In the genomic region with DNA sequence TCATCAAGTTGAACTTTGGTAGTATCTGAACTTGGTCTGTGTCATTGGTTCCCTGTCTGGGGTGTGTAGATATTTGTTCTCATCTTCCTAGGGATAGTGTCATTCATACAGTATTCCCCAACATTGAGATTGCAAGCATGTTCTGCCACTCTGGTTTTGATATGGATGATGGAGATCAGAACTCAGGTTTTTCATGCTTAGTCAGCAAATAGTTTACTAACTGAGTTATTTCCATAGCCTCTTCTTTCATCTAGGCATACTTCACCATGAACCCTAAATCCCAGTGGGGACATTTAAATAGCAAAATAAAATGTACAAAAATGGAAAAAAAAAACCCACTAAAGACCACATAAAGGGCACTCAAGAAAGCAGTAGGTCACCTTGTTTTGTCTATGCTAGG, we compare ENCODE assay signal across 30 mouse cellular contexts.
"Had no signal": no experiment of that assay in that cellular context is flagged by ENCODE, and none has a peak within 500 bp of the region (broad histone marks: within the 10 kb centered on the region; RNA-seq: fewer than 3 reads in every experiment).

No protein-coding gene starts in this region.

- H3K36me3 ChIP-seq: limb, embryonic 13.5 days; limb, embryonic 15.5 days; liver, embryonic 12.5 days; liver, embryonic 13.5 days; liver, embryonic 15.5 days; lung, embryonic 15.5 days; midbrain, embryonic 12.5 days; midbrain, embryonic 13.5 days; midbrain, embryonic 15.5 days had no signal

- H3K27me3 ChIP-seq: limb, embryonic 12.5 days; limb, embryonic 13.5 days; limb, embryonic 15.5 days; liver, embryonic 12.5 days; liver, embryonic 13.5 days; liver, embryonic 15.5 days; lung, embryonic 15.5 days; midbrain, embryonic 12.5 days; midbrain, embryonic 13.5 days; midbrain, embryonic 15.5 days had no signal

- H3K9me3 ChIP-seq: limb, embryonic 10.5 days; limb, embryonic 12.5 days; limb, embryonic 13.5 days; limb, embryonic 15.5 days; liver, embryonic 12.5 days; liver, embryonic 13.5 days; liver, embryonic 15.5 days; lung, embryonic 15.5 days; megakaryocyte, embryonic 14.5 days; midbrain, embryonic 10.5 days; midbrain, embryonic 12.5 days; midbrain, embryonic 13.5 days; midbrain, embryonic 15.5 days had no signal

- H3K27ac ChIP-seq: limb, embryonic 10.5 days; limb, embryonic 12.5 days; limb, embryonic 13.5 days; limb, embryonic 15.5 days; liver, embryonic 12.5 days; liver, embryonic 13.5 days; liver, embryonic 14.5 days; liver, embryonic 15.5 days; lung, embryonic 15.5 days; macrophage; midbrain, embryonic 10.5 days; midbrain, embryonic 12.5 days; midbrain, embryonic 13.5 days; midbrain, embryonic 15.5 days had no signal

- H3K4me1 ChIP-seq: limb, embryonic 10.5 days; limb, embryonic 12.5 days; limb, embryonic 13.5 days; limb, embryonic 15.5 days; liver, embryonic 12.5 days; liver, embryonic 13.5 days; liver, embryonic 15.5 days; lung, embryonic 15.5 days; megakaryocyte, embryonic 14.5 days; midbrain, embryonic 10.5 days; midbrain, embryonic 12.5 days; midbrain, embryonic 13.5 days; midbrain, embryonic 15.5 days had no signal

- DNase-seq: left cerebral cortex, postnatal 4 days; liver; liver, embryonic 13.5 days; liver, postnatal 0 days; lung, adult 18-20 months; lung, adult 2 months; lung, embryonic 14.5 days; lung, postnatal 10 days; lung, postnatal 14 days; lung, postnatal 36 days; midbrain, embryonic 14.5 days had no signal

- H3K4me3 ChIP-seq: limb, embryonic 10.5 days; limb, embryonic 12.5 days; limb, embryonic 13.5 days; limb, embryonic 15.5 days; liver, embryonic 12.5 days; liver, embryonic 13.5 days; liver, embryonic 15.5 days; lung, embryonic 15.5 days; megakaryocyte, embryonic 14.5 days; midbrain, embryonic 10.5 days; midbrain, embryonic 12.5 days; midbrain, embryonic 13.5 days; midbrain, embryonic 15.5 days; myocyte had no signal

- H3K4me2 ChIP-seq: limb, embryonic 12.5 days; limb, embryonic 13.5 days; limb, embryonic 15.5 days; liver, embryonic 11.5 days; liver, embryonic 12.5 days; liver, embryonic 13.5 days; liver, embryonic 15.5 days; lung, embryonic 14.5 days; lung, embryonic 15.5 days; midbrain, embryonic 11.5 days; midbrain, embryonic 12.5 days; midbrain, embryonic 13.5 days; midbrain, embryonic 15.5 days had no signal

- H3K9ac ChIP-seq: limb, embryonic 12.5 days; limb, embryonic 13.5 days; limb, embryonic 15.5 days; liver, embryonic 12.5 days; liver, embryonic 13.5 days; liver, embryonic 14.5 days; liver, embryonic 15.5 days; liver, postnatal 0 days; lung, embryonic 14.5 days; lung, embryonic 15.5 days; midbrain, embryonic 12.5 days; midbrain, embryonic 13.5 days; midbrain, embryonic 15.5 days had no signal

- ATAC-seq: liver, embryonic 12.5 days; liver, postnatal 0 days; lung, postnatal 0 days; midbrain, embryonic 13.5 days; midbrain, embryonic 15.5 days; midbrain, embryonic 16.5 days had no signal
